Mouse (Mus musculus) intestine, postnatal 0 days (tissue): ENCODE data around the gene Rdx. TPM values are rescaled to one million over a fixed set of nuclear protein-coding genes. Genes with fewer than 3 reads are reported as not detected.
"Not testable (repeated sequence)": the region's sequence is repeated elsewhere in the genome, so short reads cannot be mapped to it uniquely, and the experiment has no call there.

ENCODE experiments used
- ATAC-seq: fragments of 200-750 bp; cut with Nextera tagmentation; 2 replicates; pipeline ENCODE4 v1.8.0; 2017; ENCODE audit warnings: mild to moderate bottlenecking, moderate TSS enrichment, moderate library complexity
- H3K27ac ChIP-seq: fragments of 300-500 bp; sonication (generic); 2 replicates; pipeline ENCODE4 v1.5.1; 2014; ENCODE audit warnings: mild to moderate bottlenecking, low read depth, low read length, moderate library complexity
- H3K27me3 ChIP-seq: fragments of 300-500 bp; sonication (generic); replicated peaks from 2 replicates; pipeline ENCODE4 v1.6.1; 2014; ENCODE audit warnings: low read length, mixed read lengths; ENCODE audit not compliant: control insufficient read depth, insufficient read depth
- H3K36me3 ChIP-seq: fragments of 300-500 bp; sonication (generic); 2 replicates; pipeline ENCODE4 v1.6.1; 2014; ENCODE audit warnings: mild to moderate bottlenecking, moderate library complexity; ENCODE audit not compliant: control insufficient read depth, insufficient read depth
- H3K4me1 ChIP-seq: fragments of 300-500 bp; sonication (generic); replicated peaks from 2 replicates; pipeline ENCODE4 v1.6.1; 2014; ENCODE audit warnings: antibody characterized with exemption, low read length, mixed read lengths; ENCODE audit not compliant: control insufficient read depth, insufficient read depth
- H3K4me2 ChIP-seq: fragments of 300-500 bp; sonication (generic); replicated peaks from 2 replicates; pipeline ENCODE4 v1.6.1; 2014; ENCODE audit warnings: low read depth, mild to moderate bottlenecking, moderate library complexity
- H3K4me3 ChIP-seq: fragments of 300-500 bp; sonication (generic); 2 replicates; pipeline ENCODE4 v1.5.1; 2014; ENCODE audit warnings: low read depth, low read length
- H3K9ac ChIP-seq: fragments of 300-500 bp; sonication (generic); 2 replicates; pipeline ENCODE4 v1.6.1; 2014; ENCODE audit warnings: mild to moderate bottlenecking, low read depth, low read length
- H3K9me3 ChIP-seq: fragments of 300-500 bp; sonication (generic); 2 replicates; pipeline ENCODE4 v1.6.1; 2016; ENCODE audit warnings: mixed run types; ENCODE audit not compliant: control insufficient read depth
- CTCF ChIP-seq: sonication (generic); IDR thresholded peaks from 2 replicates; pipeline ENCODE4 v1.5.1; 2016; ENCODE audit warnings: low read depth, mild to moderate bottlenecking, control low read depth, antibody characterized with exemption, moderate library complexity
- WGBS: fragments of 180-500 bp; shearing (Covaris S2); extraction: QIAGEN DNeasy Blood & Tissue Kit; methylation state at CpG from one replicate; pipeline ENCODE4 v1.1.7; 2014; 5-methylcytosine and 5-hydroxymethylcytosine counted together
- polyA plus RNA-seq: library from polyadenylated mRNA; unstranded; fragments of >200 nt; fragmentation: Nextera tagmentation; extraction: Ambion mirVana; gene quantifications from 2 replicates; pipeline ENCODE4 v1.2.1, GENCODE M21; 2015

Rdx gene
- polyA plus RNA-seq, 1 experiment from 2014 or later, result 31.3 TPM

DNA sequence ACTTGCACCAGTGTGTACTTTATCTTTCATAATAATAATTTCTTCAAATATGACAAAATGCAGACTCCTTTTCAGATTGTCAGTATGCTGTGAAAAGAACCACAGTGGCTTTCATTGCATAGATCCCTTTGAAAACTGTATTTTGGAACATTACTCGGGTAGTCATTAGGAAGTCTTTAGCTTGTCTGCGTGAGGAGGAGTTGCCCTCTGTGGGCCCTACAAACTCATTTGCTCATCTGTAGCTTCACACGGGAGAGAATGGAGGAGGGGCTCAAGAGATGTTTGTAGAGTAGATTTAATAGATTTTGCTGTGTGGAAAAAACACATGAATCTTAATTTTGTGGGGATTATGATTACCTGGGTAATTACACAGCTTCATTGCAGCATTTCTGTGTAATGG is 2.6 kb downstream of the Rdx start:
- no peak for ATAC-seq
- Histone ChIP-seq H3K4me3 (peak overlapping the region; percentile 78), H3K9me3 (no peaks in the 10 kb centered on the region), H3K4me2 (peak overlapping the region; percentile 75), H3K4me1 (no peaks in the 10 kb centered on the region; the same call in 1 of the 2 replicates), H3K9ac (0 out of 2 replicates have a peak overlapping the region, but pooled peaks have one; percentile 89), H3K27me3 (peaks cover 63% of the 10 kb centered on the region), H3K27ac (no peak overlapping the region), H3K36me3 (no peaks in the 10 kb centered on the region)
- no peak for TF ChIP-seq CTCF
- 21% methylated on average over 3 of the region's 3 CpGs for WGBS

DNA sequence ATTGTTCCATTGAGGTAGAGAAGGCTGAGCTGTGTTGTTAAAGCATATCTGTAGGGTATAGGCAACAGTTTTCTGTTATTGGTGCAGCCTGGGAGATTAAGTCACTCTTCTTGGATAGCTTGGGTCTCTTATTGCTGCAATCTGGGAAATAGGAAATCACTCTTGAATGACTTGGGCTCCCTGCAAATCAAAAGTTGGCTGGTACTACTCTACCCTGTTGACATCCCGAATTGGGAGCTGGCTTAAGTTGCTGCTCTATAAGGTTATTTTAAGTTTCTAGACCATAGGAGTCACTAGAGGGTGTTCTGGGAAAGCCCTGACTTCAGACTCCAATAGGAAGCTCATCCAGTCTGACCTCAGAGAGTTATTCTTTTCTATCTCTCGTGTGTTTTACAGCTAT is 3.4 kb downstream of the Rdx start:
- H3K27me3 ChIP-seq, result peaks cover 55% of the 10 kb centered on the region
- H3K27ac ChIP-seq, result no peak overlapping the region
- no peaks in the 10 kb centered on the region for H3K36me3 ChIP-seq
- ATAC-seq, result no peak
- TF ChIP-seq CTCF, result no peak
- H3K4me1 ChIP-seq, result no peaks in the 10 kb centered on the region; the same call in 1 of the 2 replicates
- H3K4me2 ChIP-seq, result 0 out of 2 replicates have a peak overlapping the region, but pooled peaks have one; percentile 17
- H3K9me3 ChIP-seq, result no peaks in the 10 kb centered on the region
- 52% methylated on average over 2 of the region's 2 CpGs for WGBS
- H3K4me3 ChIP-seq, result no peak overlapping the region
- no peak overlapping the region for H3K9ac ChIP-seq

DNA sequence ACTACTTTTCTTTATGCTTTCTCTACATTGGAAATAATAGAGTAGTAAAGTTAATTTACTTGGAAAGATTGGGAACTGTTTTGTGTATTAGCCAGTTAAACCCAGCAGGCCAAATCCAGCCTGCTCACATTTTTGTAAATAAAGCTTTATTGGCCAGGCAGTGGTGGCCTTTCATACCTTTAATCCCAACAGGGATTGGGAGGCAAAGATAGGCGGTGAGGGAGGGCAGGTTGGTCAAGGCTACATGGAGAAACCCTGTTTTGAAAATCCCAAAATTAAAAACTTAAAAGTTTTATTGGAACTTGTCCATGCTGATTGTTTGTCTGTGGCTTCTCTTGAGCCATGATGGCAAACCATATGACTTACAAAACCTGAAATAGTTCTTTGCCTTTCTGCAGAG is 5.2 kb downstream of the Rdx start:
- Histone ChIP-seq H3K36me3 (no peaks in the 10 kb centered on the region), H3K27ac (no peak overlapping the region), H3K4me2 (no peak overlapping the region), H3K4me3 (no peak overlapping the region), H3K9ac (no peak overlapping the region), H3K9me3 (no peaks in the 10 kb centered on the region), H3K4me1 (no peaks in the 10 kb centered on the region; the same call in 1 of the 2 replicates), H3K27me3 (peaks cover 43% of the 10 kb centered on the region)
- WGBS, result 90% methylated on average over 1 of the region's 1 CpGs
- no peak for ATAC-seq
- no peak for TF ChIP-seq CTCF

DNA sequence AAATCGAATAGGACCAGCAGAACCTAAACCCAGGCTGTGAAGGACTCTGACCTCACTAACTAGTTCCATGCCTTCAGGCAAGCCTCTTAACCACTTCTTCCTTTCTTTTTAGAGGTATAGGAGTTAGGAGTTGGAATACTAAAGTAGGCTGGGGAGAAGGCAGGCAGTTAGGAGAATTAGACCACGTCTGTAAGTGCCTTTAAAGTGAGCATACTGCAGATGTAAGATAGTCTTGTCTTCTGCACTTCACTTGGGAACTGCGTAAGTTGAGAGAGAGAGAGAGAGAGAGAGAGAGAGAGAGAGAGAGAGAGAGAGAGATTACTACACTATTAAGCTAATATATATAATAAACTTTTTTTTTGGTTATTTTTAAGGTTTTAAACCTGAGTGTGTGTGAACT is 8.3 kb downstream of the Rdx start:
- Histone ChIP-seq H3K36me3 (no peaks in the 10 kb centered on the region), H3K9me3 (no peaks in the 10 kb centered on the region), H3K27me3 (peaks cover 23% of the 10 kb centered on the region; the same call in 1 of the 2 replicates), H3K9ac (no peak overlapping the region), H3K4me1 (no peaks in the 10 kb centered on the region), H3K27ac (no peak overlapping the region), H3K4me2 (no peak overlapping the region), H3K4me3 (no peak overlapping the region)
- no peak for TF ChIP-seq CTCF
- no peak for ATAC-seq
- 83% methylated on average over 3 of the region's 3 CpGs for WGBS

DNA sequence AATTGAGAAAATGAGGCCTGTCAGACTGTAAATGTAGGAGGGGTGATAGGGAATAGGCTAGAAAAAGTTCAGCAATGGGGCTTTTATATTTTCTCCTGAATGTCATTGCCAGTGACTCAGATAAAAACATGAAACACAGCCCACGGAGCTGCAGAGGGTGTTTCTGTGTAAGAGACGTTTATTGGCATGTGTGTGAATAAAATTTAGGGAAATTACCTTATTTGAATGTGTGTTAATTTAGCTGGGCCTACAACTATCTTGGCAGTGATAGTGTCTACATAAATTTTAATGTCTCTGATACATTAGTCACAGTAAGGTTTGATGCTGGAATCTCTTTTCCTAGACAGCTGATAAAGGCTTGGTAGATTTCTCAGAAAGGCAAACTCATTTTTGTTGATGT is 12.8 kb downstream of the Rdx start:
- no peak overlapping the region for H3K4me2 ChIP-seq

DNA sequence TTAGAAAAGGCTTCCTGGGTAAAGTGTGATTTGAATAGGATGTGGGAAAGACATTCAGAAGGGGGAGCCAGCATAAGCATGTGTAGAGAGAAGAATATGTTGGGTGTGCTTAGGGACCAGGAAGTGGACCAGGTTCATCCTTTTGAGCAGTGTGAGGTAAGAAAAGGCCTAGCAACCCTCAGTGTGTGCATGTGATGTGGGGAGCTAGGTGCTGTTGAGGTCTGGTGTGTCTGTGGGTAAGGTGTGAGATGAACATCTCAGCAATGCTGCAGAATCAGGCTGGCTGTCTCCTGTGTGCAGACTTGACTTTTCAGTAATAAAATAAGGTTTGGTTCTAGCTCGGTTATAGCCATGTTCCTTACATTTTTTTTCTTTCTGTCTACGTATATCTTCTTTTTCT is 23.1 kb downstream of the Rdx start:
- ATAC-seq, result no peak
- no peak overlapping the region for H3K4me2 ChIP-seq
- H3K4me1 ChIP-seq, result no peaks in the 10 kb centered on the region
- peaks cover 34% of the 10 kb centered on the region for H3K36me3 ChIP-seq
- H3K27me3 ChIP-seq, result no peaks in the 10 kb centered on the region; the same call in 1 of the 2 replicates
- WGBS, result 88% methylated on average over 2 of the region's 2 CpGs
- H3K4me3 ChIP-seq, result no peak overlapping the region
- H3K9me3 ChIP-seq, result no peaks in the 10 kb centered on the region
- no peak for TF ChIP-seq CTCF
- H3K27ac ChIP-seq, result no peak overlapping the region
- no peak overlapping the region for H3K9ac ChIP-seq

More for the DNA sequence above, 12.8 kb downstream of the Rdx start:
- Histone ChIP-seq H3K4me1 (no peaks in the 10 kb centered on the region), H3K36me3 (no peaks in the 10 kb centered on the region), H3K4me3 (no peak overlapping the region), H3K27me3 (peaks cover 10% of the 10 kb centered on the region; the same call in 1 of the 2 replicates), H3K9ac (no peak overlapping the region), H3K9me3 (no peaks in the 10 kb centered on the region), H3K27ac (no peak overlapping the region)
- ATAC-seq, result no peak
- no peak for TF ChIP-seq CTCF
- 68% methylated on average over 2 of the region's 2 CpGs for WGBS

DNA sequence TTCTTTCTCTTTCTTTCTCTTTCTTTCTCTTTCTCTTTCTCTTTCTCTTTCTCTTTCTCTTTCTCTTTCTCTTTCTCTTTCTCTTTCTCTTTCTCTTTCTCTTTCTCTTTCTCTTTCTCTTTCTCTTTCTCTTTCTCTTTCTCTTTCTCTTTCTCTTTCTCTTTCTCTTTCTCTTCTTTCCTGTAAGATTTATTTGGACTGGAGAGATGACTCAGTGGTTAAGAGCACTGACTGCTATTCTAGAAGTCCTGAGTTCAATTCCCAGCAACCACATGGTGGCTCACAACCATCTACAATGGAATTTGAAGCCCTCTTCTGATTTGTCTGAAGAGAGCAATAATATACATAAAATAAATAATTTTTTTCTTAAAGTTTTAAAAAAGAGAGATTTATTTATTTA is 24.4 kb downstream of the Rdx start:
- H3K4me3 ChIP-seq, ATAC-seq, H3K27me3 ChIP-seq, H3K4me1 ChIP-seq, H3K27ac ChIP-seq, H3K9ac ChIP-seq, H3K9me3 ChIP-seq, H3K4me2 ChIP-seq: not testable (repeated sequence)
- peaks cover 34% of the 10 kb centered on the region for H3K36me3 ChIP-seq
